8 mouse cellular contexts compared by ENCODE assay signal in the genomic region with DNA sequence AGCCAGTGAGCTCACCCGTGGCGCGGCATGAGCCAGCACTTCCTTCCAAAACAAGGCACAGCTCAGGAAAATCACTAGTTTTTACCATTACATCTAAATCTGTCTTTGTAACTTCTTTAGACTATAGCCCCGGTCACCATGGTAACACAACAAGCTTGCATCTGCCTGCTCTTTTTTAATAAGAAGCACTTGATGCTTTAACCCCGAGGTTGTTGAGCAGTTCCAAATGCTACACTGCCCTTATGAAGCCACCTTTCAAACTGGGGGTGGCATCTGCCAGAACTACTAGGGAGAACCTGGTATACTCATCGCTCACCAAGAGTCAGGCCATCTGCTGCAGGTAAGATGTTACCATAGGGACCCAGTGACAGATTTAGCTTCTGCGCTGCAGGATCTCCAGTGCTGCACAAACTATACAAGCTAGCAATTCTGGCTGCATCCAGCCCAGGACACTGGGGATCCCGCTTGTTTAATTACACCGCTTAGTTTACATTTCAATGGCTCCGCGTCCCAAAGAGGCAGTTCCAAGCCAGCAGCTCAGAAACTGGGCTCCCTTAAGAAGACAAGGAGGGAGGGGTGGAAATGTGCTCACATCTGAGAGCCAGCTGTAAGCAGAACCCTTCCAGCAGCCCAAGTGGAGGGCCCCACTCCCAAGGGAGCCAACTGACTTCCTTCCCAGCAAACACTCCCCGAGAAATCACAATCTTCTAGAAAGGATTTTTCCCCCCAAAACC.
DNase-seq lines count a peak whose midpoint lies in the region; ATAC-seq and TF ChIP-seq lines count a peak whose summit lies in the region.

No protein-coding gene starts in this region.

- H3K9ac ChIP-seq in heart, embryonic 13.5 days: peak overlapping the region; percentile 45
- H3K9ac ChIP-seq in stomach, postnatal 0 days (ENCODE audit: low read length): peak overlapping the region; percentile 51

- DNase-seq in right cerebral cortex, adult 2 months (ENCODE audit: low spot score in 2 of 2): peak; percentile 64 to 82
- DNase-seq in right cerebral cortex, postnatal 4 days: no peak
- peak; percentile 56 to 57 for DNase-seq in layer of hippocampus, postnatal 36 days
- no peak for DNase-seq in stomach, postnatal 0 days (ENCODE audit: low spot score)
- DNase-seq in MN1 (ENCODE audit: low spot score): no peak

- H3K4me3 ChIP-seq in embryonic fibroblast, embryonic 13.5 days (ENCODE audit: insufficient read depth, low read length): 0 out of 2 replicates have a peak overlapping the region, but pooled peaks have one; percentile 2
- H3K4me3 ChIP-seq in heart, embryonic 13.5 days: peak overlapping the region; percentile 36
- H3K4me3 ChIP-seq in stomach, postnatal 0 days (ENCODE audit: low read depth, low read length): peak overlapping the region; percentile 31

- ATAC-seq in heart, embryonic 13.5 days (ENCODE audit: extremely low read depth, insufficient number of reproducible peaks, low FRiP score, low TSS enrichment): peak; percentile 19; the same call in 1 of the 2 replicates
- ATAC-seq in megakaryocyte, adult 5-6 weeks (ENCODE audit: poor library complexity, severe bottlenecking): 0 out of 2 replicates have a peak, but pooled peaks have one; percentile 23
- peak; percentile 86 for ATAC-seq in stomach, postnatal 0 days (ENCODE audit: low FRiP score, low TSS enrichment)

- WGBS in heart, embryonic 13.5 days: 25% methylated on average over 12 of the region's 12 CpGs
- 13% methylated on average over 12 of the region's 12 CpGs for WGBS in stomach, postnatal 0 days

- peak overlapping the region; percentile 64 for H3K4me2 ChIP-seq in heart, embryonic 13.5 days
- peak overlapping the region; percentile 50 for H3K4me2 ChIP-seq in stomach, postnatal 0 days (replicated peaks; ENCODE audit: low read depth)

- no peaks in the 10 kb centered on the region for H3K27me3 ChIP-seq in heart, embryonic 13.5 days (replicated peaks)
- no peaks in the 10 kb centered on the region for H3K27me3 ChIP-seq in stomach, postnatal 0 days (ENCODE audit: control insufficient read depth, insufficient read depth, low read length)

- TF ChIP-seq EP300 in stomach, postnatal 0 days (optimal IDR thresholded peaks at IDR 0.05): no peak

- no peaks in the 10 kb centered on the region for H3K36me3 ChIP-seq in heart, embryonic 13.5 days
- H3K36me3 ChIP-seq in stomach, postnatal 0 days (ENCODE audit: control insufficient read depth, insufficient read depth, low read length): no peaks in the 10 kb centered on the region

- no peak overlapping the region for H3K27ac ChIP-seq in embryonic fibroblast, embryonic 13.5 days (ENCODE audit: insufficient read depth, low read length)
- H3K27ac ChIP-seq in heart, embryonic 13.5 days (replicated peaks): no peak overlapping the region; the same call in 1 of the 2 replicates
- H3K27ac ChIP-seq in stomach, postnatal 0 days (replicated peaks): peak overlapping the region; percentile 82

- no peaks in the 10 kb centered on the region for H3K9me3 ChIP-seq in heart, embryonic 13.5 days
- H3K9me3 ChIP-seq in stomach, postnatal 0 days (ENCODE audit: control insufficient read depth, low read length): no peaks in the 10 kb centered on the region

- no peak for TF ChIP-seq POLR2A in embryonic fibroblast, embryonic 13.5 days (IDR thresholded peaks at IDR 0.05; ENCODE audit: low read depth, low read length)

- TF ChIP-seq CTCF in embryonic fibroblast, embryonic 13.5 days (IDR thresholded peaks at IDR 0.05; ENCODE audit: borderline replicate concordance, insufficient read depth, low read length): no peak
- TF ChIP-seq CTCF in stomach, postnatal 0 days (IDR thresholded peaks at IDR 0.05; ENCODE audit: low read depth): no peak

- H3K4me1 ChIP-seq in embryonic fibroblast, embryonic 13.5 days (ENCODE audit: control insufficient read depth, insufficient read depth, low read length): peaks cover 6% of the 10 kb centered on the region
- H3K4me1 ChIP-seq in heart, embryonic 13.5 days: peaks cover 15% of the 10 kb centered on the region
- H3K4me1 ChIP-seq in stomach, postnatal 0 days (replicated peaks; ENCODE audit: control insufficient read depth, insufficient read depth): no peaks in the 10 kb centered on the region

Comparison
In these comparisons a context has a peak if more than half of its experiments do, and no peak if none do; other contexts are left out.
1. DNase-seq: peak in right cerebral cortex, adult 2 months (2 of 2) and layer of hippocampus, postnatal 36 days (2 of 2); none in right cerebral cortex, postnatal 4 days (single experiment), stomach, postnatal 0 days (single experiment) and MN1 (single experiment).
2. ATAC-seq: peak in every context shown above with its lines; median percentile 86 in stomach, postnatal 0 days; 23 in megakaryocyte, adult 5-6 weeks; 19 in heart, embryonic 13.5 days.
3. Peak in every context shown above with its lines, with median percentiles within 50 percentile points of each other: H3K4me3 ChIP-seq.